Mouse (Mus musculus): Measurements from ENCODE around the gene Lmx1b. TPM values are rescaled to one million over a fixed set of nuclear protein-coding genes. Genes with fewer than 3 reads are reported as not detected.
A peak's percentile ranks its signal among the peaks of the same experiment; 100 is the strongest.

Lmx1b gene
- polyA plus RNA-seq, 1 experiment from 2014 or later = 0.43 TPM

GRCm38 (mm10) chr2:33565886-33566285 is 74.4 kb downstream of the Lmx1b start:
- 52% methylated on average over 4 of the region's 4 CpGs for WGBS
- no peak overlapping the region for H3K4me2 ChIP-seq (ENCODE audit: low read depth, low read length)
- H3K9me3 ChIP-seq (ENCODE audit: control insufficient read depth, low read length) = no peaks in the 10 kb centered on the region
- peaks cover 11% of the 10 kb centered on the region; the same call in 1 of the 2 replicates for H3K27me3 ChIP-seq (replicated peaks; ENCODE audit: control insufficient read depth, insufficient read depth, low read length)
- H3K36me3 ChIP-seq (ENCODE audit: control insufficient read depth, insufficient read depth, low read length) = no peaks in the 10 kb centered on the region
- H3K4me1 ChIP-seq (ENCODE audit: control insufficient read depth, insufficient read depth, low read length) = peaks cover 5% of the 10 kb centered on the region; the same call in 1 of the 2 replicates
- H3K9ac ChIP-seq (ENCODE audit: low read depth, low read length) = no peak overlapping the region
- H3K4me3 ChIP-seq (ENCODE audit: low read depth, low read length) = no peak overlapping the region
- no peak overlapping the region for H3K27ac ChIP-seq (replicated peaks; ENCODE audit: low read depth, low read length)
- DNase-seq (ENCODE audit: low spot score) (peak; percentile 78), ATAC-seq (ENCODE audit: low read depth) (peak; percentile 47; the same call in 1 of the 2 replicates)

- no peak for ATAC-seq (ENCODE audit: low read depth)
- Histone ChIP-seq H3K9ac (ENCODE audit: low read depth, low read length) (no peak overlapping the region), H3K4me1 (ENCODE audit: control insufficient read depth, insufficient read depth, low read length) (peaks cover 7% of the 10 kb centered on the region; the same call in 1 of the 2 replicates), H3K4me2 (ENCODE audit: low read depth, low read length) (no peak overlapping the region), H3K9me3 (ENCODE audit: control insufficient read depth, low read length) (no peaks in the 10 kb centered on the region), H3K27me3 (replicated peaks; ENCODE audit: control insufficient read depth, insufficient read depth, low read length) (peaks cover 5% of the 10 kb centered on the region; the same call in 1 of the 2 replicates), H3K36me3 (ENCODE audit: control insufficient read depth, insufficient read depth, low read length) (no peaks in the 10 kb centered on the region), H3K4me3 (ENCODE audit: low read depth, low read length) (no peak overlapping the region), H3K27ac (replicated peaks; ENCODE audit: low read depth, low read length) (no peak overlapping the region)
- no peak for DNase-seq (ENCODE audit: low spot score)
- 80% methylated on average over 4 of the region's 9 CpGs for WGBS
These were observed 75.6 kb downstream of the Lmx1b start for GRCm38 (mm10) chr2:33564748-33565147.

- Histone ChIP-seq H3K4me1 (ENCODE audit: control insufficient read depth, insufficient read depth, low read length) (peaks cover 10% of the 10 kb centered on the region), H3K36me3 (ENCODE audit: control insufficient read depth, insufficient read depth, low read length) (no peaks in the 10 kb centered on the region), H3K9ac (ENCODE audit: low read depth, low read length) (0 out of 2 replicates have a peak overlapping the region, but pooled peaks have one; percentile 14), H3K27ac (replicated peaks; ENCODE audit: low read depth, low read length) (no peak overlapping the region), H3K4me3 (ENCODE audit: low read depth, low read length) (no peak overlapping the region), H3K9me3 (ENCODE audit: control insufficient read depth, low read length) (no peaks in the 10 kb centered on the region), H3K27me3 (replicated peaks; ENCODE audit: control insufficient read depth, insufficient read depth, low read length) (no peaks in the 10 kb centered on the region), H3K4me2 (ENCODE audit: low read depth, low read length) (peak overlapping the region; percentile 38)
- ATAC-seq (ENCODE audit: low read depth) (peak; percentile 7; the same call in 1 of the 2 replicates), DNase-seq (ENCODE audit: low spot score) (peak; percentile 45)
- WGBS = 12% methylated on average over 6 of the region's 6 CpGs
These were observed 80.6 kb downstream of the Lmx1b start for GRCm38 (mm10) chr2:33559752-33560151.

DNA sequence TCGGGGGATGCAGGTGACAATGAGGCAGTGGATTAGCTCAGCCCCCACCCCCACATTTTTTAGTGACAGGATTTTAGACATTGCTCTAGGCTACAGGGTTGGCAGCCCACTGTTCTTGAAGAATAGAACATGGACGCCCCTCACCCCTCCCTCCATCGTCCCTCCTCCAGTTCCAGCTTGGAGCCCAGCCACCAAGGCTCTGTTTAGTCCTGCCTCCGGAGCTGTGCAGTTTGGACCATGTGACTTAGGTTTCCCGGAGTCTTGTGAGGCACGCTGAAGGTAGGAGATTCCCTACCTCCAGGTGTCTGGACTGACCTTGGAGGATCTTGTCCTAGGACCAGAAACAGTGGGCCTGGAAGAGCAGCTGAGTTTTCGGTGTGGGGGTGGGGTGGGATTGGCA is 81.0 kb downstream of the Lmx1b start:
- Histone ChIP-seq H3K4me1 (ENCODE audit: control insufficient read depth, insufficient read depth, low read length) (peaks cover 10% of the 10 kb centered on the region), H3K9ac (ENCODE audit: low read depth, low read length) (0 out of 2 replicates have a peak overlapping the region, but pooled peaks have one; percentile 14), H3K9me3 (ENCODE audit: control insufficient read depth, low read length) (no peaks in the 10 kb centered on the region), H3K36me3 (ENCODE audit: control insufficient read depth, insufficient read depth, low read length) (no peaks in the 10 kb centered on the region), H3K4me2 (ENCODE audit: low read depth, low read length) (peak overlapping the region; percentile 38), H3K27ac (replicated peaks; ENCODE audit: low read depth, low read length) (no peak overlapping the region), H3K27me3 (replicated peaks; ENCODE audit: control insufficient read depth, insufficient read depth, low read length) (no peaks in the 10 kb centered on the region), H3K4me3 (ENCODE audit: low read depth, low read length) (no peak overlapping the region)
- ATAC-seq (ENCODE audit: low read depth) = peak; percentile 62
- peak; percentile 77 for DNase-seq (ENCODE audit: low spot score)
- WGBS = 27% methylated on average over 7 of the region's 7 CpGs

DNA sequence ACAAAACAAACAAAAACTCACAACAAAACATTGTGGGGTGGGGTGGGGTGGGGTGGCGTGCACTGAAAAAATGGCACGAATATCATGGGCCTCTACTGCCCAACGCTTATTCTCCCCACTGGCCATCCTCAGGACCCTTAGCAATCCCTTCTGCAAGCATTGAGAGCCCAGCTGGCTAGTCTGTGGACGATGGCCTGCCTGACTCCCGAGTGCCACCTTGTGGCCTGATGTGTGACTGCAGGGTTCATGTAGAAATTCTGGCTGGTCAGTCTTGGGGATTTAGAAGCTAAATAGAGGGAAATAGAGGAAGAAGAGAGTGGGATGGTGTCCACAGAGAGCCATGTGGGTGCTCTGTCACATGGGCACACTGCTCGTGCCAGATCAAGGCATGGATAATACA is 82.1 kb downstream of the Lmx1b start:
- no peaks in the 10 kb centered on the region for H3K27me3 ChIP-seq (replicated peaks; ENCODE audit: control insufficient read depth, insufficient read depth, low read length)
- no peak overlapping the region for H3K27ac ChIP-seq (replicated peaks; ENCODE audit: low read depth, low read length)
- H3K36me3 ChIP-seq (ENCODE audit: control insufficient read depth, insufficient read depth, low read length) = no peaks in the 10 kb centered on the region
- DNase-seq (ENCODE audit: low spot score) = peak; percentile 61
- ATAC-seq (ENCODE audit: low read depth) = no peak
- no peak overlapping the region for H3K4me3 ChIP-seq (ENCODE audit: low read depth, low read length)
- no peak overlapping the region for H3K4me2 ChIP-seq (ENCODE audit: low read depth, low read length)
- H3K9ac ChIP-seq (ENCODE audit: low read depth, low read length) = no peak overlapping the region
- H3K9me3 ChIP-seq (ENCODE audit: control insufficient read depth, low read length) = no peaks in the 10 kb centered on the region
- H3K4me1 ChIP-seq (ENCODE audit: control insufficient read depth, insufficient read depth, low read length) = peaks cover 10% of the 10 kb centered on the region
- 9% methylated on average over 6 of the region's 6 CpGs for WGBS

GRCm38 (mm10) chr2:33555573-33555972 is 84.7 kb downstream of the Lmx1b start:
- Histone ChIP-seq H3K9ac (ENCODE audit: low read depth, low read length) (no peak overlapping the region), H3K9me3 (ENCODE audit: control insufficient read depth, low read length) (no peaks in the 10 kb centered on the region), H3K4me1 (ENCODE audit: control insufficient read depth, insufficient read depth, low read length) (peaks cover 10% of the 10 kb centered on the region), H3K4me2 (ENCODE audit: low read depth, low read length) (no peak overlapping the region), H3K27ac (replicated peaks; ENCODE audit: low read depth, low read length) (no peak overlapping the region), H3K27me3 (replicated peaks; ENCODE audit: control insufficient read depth, insufficient read depth, low read length) (no peaks in the 10 kb centered on the region), H3K36me3 (ENCODE audit: control insufficient read depth, insufficient read depth, low read length) (no peaks in the 10 kb centered on the region), H3K4me3 (ENCODE audit: low read depth, low read length) (no peak overlapping the region)
- ATAC-seq (ENCODE audit: low read depth) (no peak), DNase-seq (ENCODE audit: low spot score) (no peak)
- 62% methylated on average over 8 of the region's 8 CpGs for WGBS

- H3K4me1 ChIP-seq (ENCODE audit: control insufficient read depth, insufficient read depth, low read length) = no peaks in the 10 kb centered on the region
- H3K27ac ChIP-seq (replicated peaks; ENCODE audit: low read depth, low read length) = no peak overlapping the region
- no peaks in the 10 kb centered on the region for H3K9me3 ChIP-seq (ENCODE audit: control insufficient read depth, low read length)
- ATAC-seq (ENCODE audit: low read depth) (no peak), DNase-seq (ENCODE audit: low spot score) (no peak)
- no peaks in the 10 kb centered on the region for H3K27me3 ChIP-seq (replicated peaks; ENCODE audit: control insufficient read depth, insufficient read depth, low read length)
- H3K9ac ChIP-seq (ENCODE audit: low read depth, low read length) = no peak overlapping the region
- no peak overlapping the region for H3K4me2 ChIP-seq (ENCODE audit: low read depth, low read length)
- WGBS = 58% methylated on average over 5 of the region's 5 CpGs
- H3K36me3 ChIP-seq (ENCODE audit: control insufficient read depth, insufficient read depth, low read length) = no peaks in the 10 kb centered on the region
- H3K4me3 ChIP-seq (ENCODE audit: low read depth, low read length) = no peak overlapping the region
These were observed 87.6 kb downstream of the Lmx1b start for GRCm38 (mm10) chr2:33552672-33553071.

DNA sequence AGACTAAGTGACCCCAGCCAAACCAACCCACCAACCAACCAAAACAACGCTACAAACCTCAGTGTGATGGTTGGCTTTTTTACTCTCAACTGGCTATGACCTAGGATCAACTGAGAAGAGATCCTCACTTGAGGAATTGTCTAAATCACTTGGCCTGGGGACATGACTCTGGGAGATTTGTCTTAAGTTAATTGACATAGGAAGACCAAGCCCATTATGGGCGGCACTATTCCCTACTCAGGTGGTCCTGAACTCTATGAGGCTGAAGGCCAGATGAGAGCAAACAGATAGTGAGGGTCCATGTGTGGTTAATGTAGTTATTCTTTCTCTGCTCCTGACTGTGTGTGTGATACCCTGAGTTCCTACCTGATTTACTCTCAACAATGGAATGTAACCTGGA is 92.7 kb downstream of the Lmx1b start:
- no peak overlapping the region for H3K27ac ChIP-seq (replicated peaks; ENCODE audit: low read depth, low read length)
- WGBS = 89% methylated on average over 2 of the region's 2 CpGs
- DNase-seq (ENCODE audit: low spot score) = no peak

DNA sequence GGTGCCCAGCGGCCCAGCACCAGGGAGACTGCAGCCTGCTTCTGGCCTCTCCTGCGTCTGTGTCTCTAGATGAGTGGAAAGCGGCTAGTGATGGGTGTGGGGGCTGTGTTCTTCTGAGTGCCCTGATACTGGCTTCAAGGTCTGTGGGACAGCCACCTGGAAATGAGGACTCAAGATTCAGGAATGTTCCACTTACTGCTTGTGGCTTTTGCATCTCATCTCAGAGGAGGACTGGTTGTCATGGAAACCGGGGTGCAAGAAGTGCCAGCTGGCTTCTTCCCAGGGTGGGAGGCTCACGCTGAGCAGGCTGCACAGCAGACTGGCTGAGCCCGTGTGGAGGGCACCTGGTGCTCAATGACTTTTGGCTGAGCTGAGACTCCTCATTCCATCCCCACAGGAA is 93.4 kb downstream of the Lmx1b start:
- Histone ChIP-seq H3K27ac (replicated peaks; ENCODE audit: low read depth, low read length) (peak overlapping the region; percentile 71), H3K9me3 (ENCODE audit: control insufficient read depth, low read length) (no peaks in the 10 kb centered on the region), H3K4me1 (ENCODE audit: control insufficient read depth, insufficient read depth, low read length) (peaks cover 16% of the 10 kb centered on the region), H3K4me2 (ENCODE audit: low read depth, low read length) (peak overlapping the region; percentile 19), H3K4me3 (ENCODE audit: low read depth, low read length) (no peak overlapping the region), H3K36me3 (ENCODE audit: control insufficient read depth, insufficient read depth, low read length) (no peaks in the 10 kb centered on the region), H3K27me3 (replicated peaks; ENCODE audit: control insufficient read depth, insufficient read depth, low read length) (peaks cover 35% of the 10 kb centered on the region), H3K9ac (ENCODE audit: low read depth, low read length) (no peak overlapping the region)
- 18% methylated on average over 6 of the region's 6 CpGs for WGBS
- ATAC-seq (ENCODE audit: low read depth) (peak; percentile 82), DNase-seq (ENCODE audit: low spot score) (peak; percentile 95)

More for the DNA sequence above, 92.7 kb downstream of the Lmx1b start:
- ATAC-seq (ENCODE audit: low read depth) = no peak
- Histone ChIP-seq H3K9me3 (ENCODE audit: control insufficient read depth, low read length) (no peaks in the 10 kb centered on the region), H3K36me3 (ENCODE audit: control insufficient read depth, insufficient read depth, low read length) (no peaks in the 10 kb centered on the region), H3K9ac (ENCODE audit: low read depth, low read length) (no peak overlapping the region), H3K4me1 (ENCODE audit: control insufficient read depth, insufficient read depth, low read length) (peaks cover 16% of the 10 kb centered on the region), H3K4me3 (ENCODE audit: low read depth, low read length) (no peak overlapping the region), H3K4me2 (ENCODE audit: low read depth, low read length) (no peak overlapping the region), H3K27me3 (replicated peaks; ENCODE audit: control insufficient read depth, insufficient read depth, low read length) (peaks cover 30% of the 10 kb centered on the region)
